Mouse (Mus musculus): Measurements from ENCODE around the gene Stt3a.
A peak's percentile ranks its signal among the peaks of the same experiment; 100 is the strongest.

Gene Stt3a

GRCm38 (mm10) chr9:36767203-36768143, at the start of gene Stt3a:
TSS of gene Stt3a (minus strand) at chr9:36767679.
- peak; percentile 100 for DNase-seq

- DNase-seq: no peak
Measured at GRCm38 (mm10) chr9:36814486-36814885, 47.0 kb upstream of the Stt3a start.

GRCm38 (mm10) chr9:36808126-36808785, 40.8 kb upstream of the Stt3a start:
- no peak for DNase-seq

GRCm38 (mm10) chr9:36805256-36805975, 37.9 kb upstream of the Stt3a start:
- no peak for DNase-seq

- no peak for DNase-seq
Measured at GRCm38 (mm10) chr9:36803926-36804325, 36.4 kb upstream of the Stt3a start.

- no peak for DNase-seq
Measured at GRCm38 (mm10) chr9:36803386-36803785, 35.9 kb upstream of the Stt3a start.

GRCm38 (mm10) chr9:36802951-36803350, 35.5 kb upstream of the Stt3a start:
- DNase-seq: no peak

GRCm38 (mm10) chr9:36801961-36802360, 34.5 kb upstream of the Stt3a start:
- DNase-seq: no peak

- peak; percentile 96 for DNase-seq
Measured at GRCm38 (mm10) chr9:36796781-36797555, 29.5 kb upstream of the Stt3a start, which contains the start of gene Ei24. TSS of gene Ei24 (minus strand) at chr9:36797393.

GRCm38 (mm10) chr9:36796224-36796623, 28.7 kb upstream of the Stt3a start:
- no peak for DNase-seq

GRCm38 (mm10) chr9:36795556-36795955, 28.1 kb upstream of the Stt3a start:
- no peak for DNase-seq

- no peak for DNase-seq
Measured at GRCm38 (mm10) chr9:36794487-36794886, 27.0 kb upstream of the Stt3a start.

- no peak for DNase-seq
Measured at GRCm38 (mm10) chr9:36792191-36792590, 24.7 kb upstream of the Stt3a start.

- no peak for DNase-seq
Measured at GRCm38 (mm10) chr9:36783921-36784320, 16.4 kb upstream of the Stt3a start.

- DNase-seq: no peak
Measured at GRCm38 (mm10) chr9:36769048-36769413, 1.6 kb upstream of the Stt3a start.

GRCm38 (mm10) chr9:36768156-36769047, 923 bp upstream of the Stt3a start:
- no peak for DNase-seq

- no peak for DNase-seq
Measured at GRCm38 (mm10) chr9:36764378-36764777, 3.1 kb downstream of the Stt3a start.

- DNase-seq: no peak
Measured at GRCm38 (mm10) chr9:36727034-36727755, 40.3 kb downstream of the Stt3a start, which contains the start of gene Chek1. TSS of gene Chek1 (minus strand) at chr9:36727065.

- DNase-seq: peak; percentile 90
Measured at GRCm38 (mm10) chr9:36726131-36727033, 41.1 kb downstream of the Stt3a start.

GRCm38 (mm10) chr9:36716624-36717023, 50.9 kb downstream of the Stt3a start:
- no peak for DNase-seq
